Mouse (Mus musculus): ENCODE measurements at regions not wholly inside any gene's neighbourhood (a gene's known extent, or its start where the extent isn't known, plus 50 kb on each side); places are given as distances from the start of the nearest gene placed in this dataset.

- Histone ChIP-seq H3K4me3 (ENCODE audit: low read depth, low read length) (no peak overlapping the region), H3K36me3 (ENCODE audit: insufficient read depth) (no peaks in the 10 kb centered on the region), H3K27ac (ENCODE audit: low read depth, low read length) (no peak overlapping the region), H3K9me3 (ENCODE audit: low read length) (no peaks in the 10 kb centered on the region), H3K27me3 (ENCODE audit: insufficient read depth, low read length) (no peaks in the 10 kb centered on the region), H3K4me2 (ENCODE audit: low read depth) (no peak overlapping the region), H3K4me1 (ENCODE audit: insufficient read depth) (no peaks in the 10 kb centered on the region), H3K9ac (no peak overlapping the region)
- DNase-seq, result no peak
- 91% methylated on average over 2 of the region's 2 CpGs for WGBS
- no peak for ATAC-seq
- TF ChIP-seq CTCF (IDR thresholded peaks at IDR 0.05; ENCODE audit: low read depth), result no peak
Measured at GRCm38 (mm10) chr5:119617856-119618255, 52.6 kb upstream of the Tbx3 start.

DNA sequence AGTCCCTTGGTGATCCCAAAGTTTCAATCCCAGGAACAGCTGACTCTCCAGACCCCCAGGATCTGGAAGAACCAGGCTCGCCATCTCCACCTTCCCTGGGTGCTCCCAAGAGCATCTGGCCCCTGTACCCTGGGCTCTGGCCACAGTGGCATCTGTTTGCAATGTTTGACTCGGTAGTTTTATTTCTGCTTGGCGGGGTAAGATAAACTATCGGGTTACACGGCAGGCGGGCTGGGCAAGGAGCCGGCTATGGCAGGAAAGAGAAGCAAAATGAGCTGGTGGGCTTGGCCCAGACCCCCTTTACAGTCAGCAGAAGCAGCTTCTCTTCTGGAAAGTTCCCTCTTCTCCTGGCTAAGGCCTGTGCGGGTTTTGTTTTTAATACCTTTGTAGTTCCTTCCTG is 50.6 kb upstream of the Tbx3 start:
- Histone ChIP-seq H3K36me3 (ENCODE audit: insufficient read depth) (no peaks in the 10 kb centered on the region), H3K9me3 (ENCODE audit: low read length) (no peaks in the 10 kb centered on the region), H3K27ac (ENCODE audit: low read depth, low read length) (no peak overlapping the region), H3K4me2 (ENCODE audit: low read depth) (no peak overlapping the region), H3K27me3 (ENCODE audit: insufficient read depth, low read length) (no peaks in the 10 kb centered on the region; the same call in 1 of the 2 replicates), H3K4me1 (ENCODE audit: insufficient read depth) (no peaks in the 10 kb centered on the region), H3K9ac (no peak overlapping the region), H3K4me3 (ENCODE audit: low read depth, low read length) (no peak overlapping the region)
- no peak for TF ChIP-seq CTCF (IDR thresholded peaks at IDR 0.05; ENCODE audit: low read depth)
- ATAC-seq (no peak), DNase-seq (no peak)
- WGBS, result 41% methylated on average over 8 of the region's 8 CpGs
